Mouse (Mus musculus) C2C12 (cell line): ENCODE data around the gene Sh3pxd2a.

ENCODE experiments used
- CEBPB ChIP-seq: IDR thresholded peaks from one replicate; pipeline ENCODE4 v1.6.1; 2011; ENCODE audit warnings: low read depth, mild to moderate bottlenecking, control low read depth, moderate library complexity
- CTCF ChIP-seq: IDR thresholded peaks from one replicate; pipeline ENCODE4 v1.5.1; 2011; ENCODE audit not compliant: control insufficient read depth, insufficient read depth, insufficient read length
- FOSL1 ChIP-seq: IDR thresholded peaks from one replicate; pipeline ENCODE4 v1.8.0; 2011; ENCODE audit warnings: mild to moderate bottlenecking, low read length; ENCODE audit not compliant: poor library complexity, insufficient read depth, severe bottlenecking
- MAX ChIP-seq: IDR thresholded peaks from one replicate; pipeline ENCODE4 v1.6.1; 2011; ENCODE audit warnings: mild to moderate bottlenecking, control low read depth
- MYOD1 ChIP-seq: IDR thresholded peaks from one replicate; pipeline ENCODE4 v1.6.1; 2011; ENCODE audit warnings: low read depth; ENCODE audit not compliant: control insufficient read depth, insufficient read length
- MYOG ChIP-seq: IDR thresholded peaks from one replicate; pipeline ENCODE4 v1.6.1; 2011; ENCODE audit not compliant: control insufficient read depth, insufficient read length; ENCODE audit errors: extremely low read depth
- USF1 ChIP-seq: IDR thresholded peaks from one replicate; pipeline ENCODE4 v1.6.1; 2011; ENCODE audit warnings: low read depth, mild to moderate bottlenecking, control low read depth, moderate library complexity

DNA sequence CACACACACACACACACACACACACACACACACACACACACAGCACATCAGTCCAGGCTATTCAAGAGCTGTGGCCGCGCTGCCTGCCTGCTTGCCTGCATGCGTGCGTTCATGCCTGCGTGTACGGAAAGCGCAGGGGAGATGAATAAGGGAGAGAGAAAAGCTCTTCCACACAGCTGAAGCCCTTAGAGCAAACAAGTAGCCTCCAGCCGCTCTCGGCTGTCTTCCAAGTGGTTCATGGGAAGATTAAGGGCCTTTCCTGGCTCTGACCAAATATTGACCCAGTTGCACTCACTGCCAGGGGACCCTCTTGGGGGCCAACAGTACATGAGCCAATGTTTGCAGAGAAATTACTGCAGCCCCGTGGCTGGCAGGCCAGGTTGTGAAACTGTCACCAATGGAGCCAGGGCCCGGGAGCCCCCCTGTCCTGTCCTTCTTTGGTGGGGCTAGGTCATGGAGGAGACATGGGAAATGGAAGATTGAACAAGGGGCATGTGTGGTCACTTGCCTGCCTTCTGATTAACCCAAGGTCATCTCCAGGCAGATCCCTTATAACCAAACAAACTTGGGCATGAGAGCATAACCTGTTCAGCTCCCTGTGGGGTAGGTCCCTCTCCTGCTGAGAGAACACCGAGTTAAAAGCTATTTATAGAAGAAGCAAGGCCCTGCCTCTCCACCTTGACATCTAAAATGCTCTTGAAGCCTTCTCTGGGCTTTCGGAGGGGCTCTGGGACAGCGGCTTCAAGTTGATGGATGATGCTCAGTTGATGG is 42.9 kb downstream of the Sh3pxd2a start:
- TF ChIP-seq CTCF (no peak), MYOG (no peak), MAX (no peak), MYOD1 (no peak), USF1 (no peak), CEBPB (no peak), FOSL1 (no peak)
